In the genomic region with DNA sequence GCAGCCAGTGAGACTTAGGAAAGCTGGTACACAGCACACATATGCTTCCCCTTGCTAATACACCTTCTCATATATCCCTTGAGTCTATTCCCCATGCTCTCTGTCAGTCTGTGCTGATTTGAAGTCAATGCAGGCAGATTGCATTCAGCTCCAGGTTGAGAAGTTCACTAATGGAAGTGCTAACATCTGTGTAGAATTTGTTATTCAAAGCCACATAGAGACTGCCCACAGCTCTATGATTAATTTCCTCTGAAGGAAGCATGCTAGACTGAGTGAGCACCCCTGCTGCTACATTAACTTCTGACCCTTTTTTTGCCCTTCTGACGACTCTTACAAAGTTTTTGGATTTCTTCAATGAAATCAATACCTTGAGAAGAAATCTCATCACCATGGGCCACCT, we compare ENCODE assay signal across 23 mouse cellular contexts.
DNase-seq lines count a peak whose midpoint lies in the region; ATAC-seq lines count a peak whose summit lies in the region.
"Had no signal": no experiment of that assay in that cellular context is flagged by ENCODE, and none has a peak within 500 bp of the region (broad histone marks: within the 10 kb centered on the region; RNA-seq: fewer than 3 reads in every experiment).

No protein-coding gene starts in this region.

- no peaks in the 10 kb centered on the region for H3K9me3 ChIP-seq in midbrain, embryonic 11.5 days (ENCODE audit: control insufficient read depth, low read length)
- no peaks in the 10 kb centered on the region for H3K9me3 ChIP-seq in midbrain, embryonic 16.5 days (replicated peaks; ENCODE audit: control insufficient read depth, low read length, poor library complexity, severe bottlenecking)
- H3K9me3 ChIP-seq in embryonic facial prominence, embryonic 11.5 days (replicated peaks; ENCODE audit: control insufficient read depth, low read length) = no peaks in the 10 kb centered on the region
- H3K9me3 ChIP-seq in forebrain, embryonic 15.5 days = no peaks in the 10 kb centered on the region
- H3K9me3 ChIP-seq: forebrain, embryonic 12.5 days; G1E; heart, embryonic 13.5 days; hindbrain, embryonic 15.5 days had no signal

- no peaks in the 10 kb centered on the region for H3K4me1 ChIP-seq in midbrain, embryonic 11.5 days (ENCODE audit: control insufficient read depth, insufficient read depth, low read length)
- H3K4me1 ChIP-seq in midbrain, embryonic 16.5 days (ENCODE audit: control insufficient read depth, insufficient read depth, low read length) = no peaks in the 10 kb centered on the region
- no peaks in the 10 kb centered on the region for H3K4me1 ChIP-seq in embryonic facial prominence, embryonic 11.5 days (ENCODE audit: control insufficient read depth, insufficient read depth, low read length)
- H3K4me1 ChIP-seq in forebrain, embryonic 15.5 days = no peaks in the 10 kb centered on the region
- H3K4me1 ChIP-seq: forebrain, embryonic 12.5 days; heart, embryonic 13.5 days; hindbrain, embryonic 15.5 days had no signal

- H3K9ac ChIP-seq in midbrain, embryonic 11.5 days (ENCODE audit: low read length) = no peak overlapping the region
- H3K9ac ChIP-seq in midbrain, embryonic 16.5 days (ENCODE audit: low read depth, low read length) = no peak overlapping the region
- no peak overlapping the region for H3K9ac ChIP-seq in embryonic facial prominence, embryonic 11.5 days (replicated peaks; ENCODE audit: low read length)
- H3K9ac ChIP-seq in forebrain, embryonic 15.5 days (replicated peaks) = no peak overlapping the region
- H3K9ac ChIP-seq: forebrain, embryonic 12.5 days; forebrain, postnatal 0 days; heart, embryonic 13.5 days; hindbrain, embryonic 15.5 days had no signal

- H3K36me3 ChIP-seq in midbrain, embryonic 11.5 days (ENCODE audit: control insufficient read depth, insufficient read depth, low read length) = no peaks in the 10 kb centered on the region
- H3K36me3 ChIP-seq in midbrain, embryonic 16.5 days (ENCODE audit: control insufficient read depth, insufficient read depth, low read length) = no peaks in the 10 kb centered on the region
- no peaks in the 10 kb centered on the region for H3K36me3 ChIP-seq in embryonic facial prominence, embryonic 11.5 days (replicated peaks; ENCODE audit: control insufficient read depth, insufficient read depth, low read depth, low read length)
- no peaks in the 10 kb centered on the region for H3K36me3 ChIP-seq in forebrain, embryonic 15.5 days
- H3K36me3 ChIP-seq: forebrain, embryonic 12.5 days; G1E; heart, embryonic 13.5 days; hindbrain, embryonic 15.5 days had no signal

- DNase-seq in embryo, embryonic 10 days (ENCODE audit: low spot score) = peak; percentile 49
- DNase-seq in embryo, embryonic 9.5 days (ENCODE audit: extremely low spot score) = no peak
- DNase-seq in midbrain, embryonic 11.5 days (ENCODE audit: low spot score, missing footprints) = peak; percentile 6
- DNase-seq in embryonic facial prominence, embryonic 11.5 days (ENCODE audit: low spot score) = peak; percentile 68
- peak; percentile 55 for DNase-seq in mesoderm, embryonic 11.5 days (ENCODE audit: low read depth, low spot score)
- DNase-seq in layer of hippocampus, postnatal 10 days (ENCODE audit: low spot score in 2 of 2) = no peak
- DNase-seq: adrenal gland, postnatal 10 days; B cell, adult 2 months; cerebellum, adult 11 months; cerebellum, adult 9-10 months; cerebellum, postnatal 25 days; forebrain, postnatal 0 days; gastrocnemius, adult 2 months; gastrocnemius, postnatal 25 days; heart, postnatal 4 days; kidney, adult 11 months had no signal

- H3K4me3 ChIP-seq in midbrain, embryonic 11.5 days (ENCODE audit: low read depth, low read length) = no peak overlapping the region
- H3K4me3 ChIP-seq in midbrain, embryonic 16.5 days (ENCODE audit: low read depth, low read length) = no peak overlapping the region
- no peak overlapping the region for H3K4me3 ChIP-seq in embryonic facial prominence, embryonic 11.5 days (ENCODE audit: low read depth, low read length)
- H3K4me3 ChIP-seq in forebrain, embryonic 15.5 days = no peak overlapping the region
- H3K4me3 ChIP-seq: forebrain, embryonic 12.5 days; gastrocnemius, adult 2 months; heart, embryonic 13.5 days; hindbrain, embryonic 15.5 days had no signal

- no peak for ATAC-seq in midbrain, embryonic 11.5 days (ENCODE audit: low FRiP score)
- ATAC-seq in midbrain, embryonic 16.5 days = no peak
- ATAC-seq in embryonic facial prominence, embryonic 11.5 days (replicated peaks; ENCODE audit: insufficient number of reproducible peaks, low FRiP score, low TSS enrichment, low read depth) = peak; percentile 62; the same call in 1 of the 2 replicates
- no peak for ATAC-seq in forebrain, embryonic 15.5 days (replicated peaks)
- ATAC-seq: CD4-positive, CD25-positive, alpha-beta regulatory T cell, adult 4 months; forebrain, postnatal 0 days had no signal

- no peaks in the 10 kb centered on the region for H3K27me3 ChIP-seq in midbrain, embryonic 11.5 days (ENCODE audit: control insufficient read depth, insufficient read depth, low read length)
- H3K27me3 ChIP-seq in midbrain, embryonic 16.5 days (ENCODE audit: control insufficient read depth, insufficient read depth, low read depth, low read length) = no peaks in the 10 kb centered on the region
- no peaks in the 10 kb centered on the region for H3K27me3 ChIP-seq in embryonic facial prominence, embryonic 11.5 days (ENCODE audit: control insufficient read depth, insufficient read depth, low read length)
- H3K27me3 ChIP-seq in forebrain, embryonic 15.5 days = no peaks in the 10 kb centered on the region
- H3K27me3 ChIP-seq: forebrain, embryonic 12.5 days; heart, embryonic 13.5 days; hindbrain, embryonic 15.5 days had no signal

- H3K4me2 ChIP-seq in midbrain, embryonic 11.5 days = no peak overlapping the region
- no peak overlapping the region for H3K4me2 ChIP-seq in midbrain, embryonic 16.5 days (ENCODE audit: low read length)
- no peak overlapping the region for H3K4me2 ChIP-seq in embryonic facial prominence, embryonic 11.5 days (ENCODE audit: low read depth, low read length)
- no peak overlapping the region for H3K4me2 ChIP-seq in forebrain, embryonic 15.5 days (replicated peaks)
- H3K4me2 ChIP-seq: forebrain, embryonic 12.5 days; heart, embryonic 13.5 days; hindbrain, embryonic 15.5 days had no signal

- no peak overlapping the region for H3K27ac ChIP-seq in midbrain, embryonic 11.5 days (ENCODE audit: low read depth, low read length)
- H3K27ac ChIP-seq in midbrain, embryonic 16.5 days (ENCODE audit: low read length) = no peak overlapping the region
- H3K27ac ChIP-seq in embryonic facial prominence, embryonic 11.5 days (replicated peaks; ENCODE audit: low read depth, low read length) = no peak overlapping the region
- H3K27ac ChIP-seq in forebrain, embryonic 15.5 days (replicated peaks) = no peak overlapping the region
- H3K27ac ChIP-seq: forebrain, embryonic 12.5 days; gastrocnemius, adult 2 months; heart, embryonic 13.5 days; hindbrain, embryonic 15.5 days had no signal

- WGBS in midbrain, embryonic 11.5 days = 45% methylated on average over 1 of the region's 1 CpGs
- 32% methylated on average over 1 of the region's 1 CpGs for WGBS in midbrain, embryonic 16.5 days
- WGBS in embryonic facial prominence, embryonic 11.5 days = 22% methylated on average over 1 of the region's 1 CpGs
- 25% methylated on average over 1 of the region's 1 CpGs for WGBS in forebrain, embryonic 15.5 days

Comparison
In these comparisons a context has a peak if more than half of its experiments do, and no peak if none do; other contexts are left out.
1. DNase-seq: peak in embryo, embryonic 10 days (single experiment), midbrain, embryonic 11.5 days (single experiment), embryonic facial prominence, embryonic 11.5 days (single experiment) and mesoderm, embryonic 11.5 days (single experiment); none in embryo, embryonic 9.5 days (single experiment) and layer of hippocampus, postnatal 10 days (0 of 2).